Mouse (Mus musculus) CH12.LX (cell line): ENCODE results near the gene Iqcn. TPM values are rescaled to one million over a fixed set of nuclear protein-coding genes. Genes with fewer than 3 reads are reported as not detected.

Source experiments
- DNase-seq: peaks from one replicate; pipeline ENCODE4 v3.0.0-alpha.2; 2013; ENCODE audit errors: extremely low read depth
- H3K27ac ChIP-seq: 2 replicates; pipeline ENCODE4 v1.5.1; 2012; ENCODE audit warnings: low read depth, mild to moderate bottlenecking, control low read depth, moderate library complexity; ENCODE audit not compliant: insufficient read depth
- H3K27me3 ChIP-seq: replicated peaks from 2 replicates; pipeline ENCODE3; 2012; ENCODE audit warnings: inconsistent platforms
- H3K36me3 ChIP-seq, 2 experiments: replicated peaks in 1 of 2; 2 replicates each; pipeline versions ENCODE3 to v1.6.1; 2012; ENCODE audit warnings: inconsistent platforms in 1 of 2, low read length in 1 of 2, mild to moderate bottlenecking in 1 of 2, mixed read lengths in 1 of 2, moderate library complexity in 1 of 2; ENCODE audit not compliant: control insufficient read depth in 1 of 2, insufficient read depth in 1 of 2
- H3K4me1 ChIP-seq, 2 experiments: 2 replicates each; pipeline ENCODE4 v1.6.1; 2012; ENCODE audit warnings: inconsistent platforms in 1 of 2, moderate library complexity in 1 of 2; ENCODE audit not compliant: insufficient read depth in 2 of 2, control insufficient read depth in 1 of 2
- H3K4me2 ChIP-seq: 2 replicates; pipeline ENCODE4 v1.6.1; 2012; ENCODE audit warnings: low read depth, mild to moderate bottlenecking, control low read depth; ENCODE audit not compliant: poor library complexity, insufficient read depth, severe bottlenecking
- H3K4me3 ChIP-seq, 3 experiments: fragments of 150-350 bp in 1 of 3; sonication (generic) in 1 of 3; replicated peaks in 1 of 3; 2 replicates each; pipeline versions ENCODE3 to v1.5.1; 2011 to 2012; ENCODE audit warnings: low read depth in 2 of 3, low read length in 2 of 3, mild to moderate bottlenecking in 2 of 3, moderate library complexity in 2 of 3, control low read depth in 1 of 3, improper control_type of control experiment in 1 of 3, inconsistent platforms in 1 of 3, mixed read lengths in 1 of 3; ENCODE audit not compliant: poor library complexity in 1 of 3
- H3K79me2 ChIP-seq: replicated peaks from 2 replicates; pipeline ENCODE4 v1.6.1; 2012; ENCODE audit warnings: mild to moderate bottlenecking, moderate library complexity; ENCODE audit not compliant: control insufficient read depth, poor library complexity, insufficient read depth, severe bottlenecking; ENCODE audit errors: extremely low read depth
- H3K9ac ChIP-seq: 2 replicates; pipeline ENCODE4 v1.6.1; 2012; ENCODE audit warnings: low read depth, mild to moderate bottlenecking, control low read depth, moderate library complexity; ENCODE audit not compliant: insufficient read depth
- H3K9me3 ChIP-seq: replicated peaks from 2 replicates; pipeline ENCODE3; 2012; ENCODE audit warnings: low read length, inconsistent platforms, mixed read lengths
- BHLHE40 ChIP-seq: IDR thresholded peaks from 2 replicates; pipeline ENCODE4 v1.6.1; 2011; ENCODE audit warnings: mild to moderate bottlenecking, low read depth, low read length, improper control_type of control experiment
- CHD1 ChIP-seq: IDR thresholded peaks from 2 replicates; pipeline ENCODE4 v1.6.1; 2012; ENCODE audit warnings: low read depth, low read length, improper control_type of control experiment, inconsistent platforms
- CHD2 ChIP-seq: IDR thresholded peaks from 2 replicates; pipeline ENCODE4 v1.6.1; 2011; ENCODE audit warnings: low read length, improper control_type of control experiment
- CTCF ChIP-seq, 2 experiments: IDR thresholded peaks in 1 of 2; conservative IDR thresholded peaks in 1 of 2; 2 replicates each; pipeline ENCODE4 v1.5.1; 2011 to 2012; ENCODE audit warnings: low read depth in 2 of 2, low read length in 2 of 2, improper control_type of control experiment in 1 of 2, inconsistent platforms in 1 of 2, mild to moderate bottlenecking in 1 of 2, moderate library complexity in 1 of 2
- ELF1 ChIP-seq: IDR thresholded peaks from 2 replicates; pipeline ENCODE4 v1.6.1; 2014; ENCODE audit warnings: low read depth, mild to moderate bottlenecking, inconsistent platforms, low read length, improper control_type of control experiment
- ETS1 ChIP-seq: conservative IDR thresholded peaks from 2 replicates; pipeline ENCODE4 v1.6.1; 2012; ENCODE audit warnings: low read depth, mild to moderate bottlenecking, inconsistent platforms, low read length, improper control_type of control experiment, moderate library complexity
- GABPA ChIP-seq: IDR thresholded peaks from 2 replicates; pipeline ENCODE4 v1.6.1; 2012; ENCODE audit warnings: low read depth, low read length, improper control_type of control experiment, inconsistent platforms; ENCODE audit not compliant: insufficient replicate concordance
- HCFC1 ChIP-seq: IDR thresholded peaks from 2 replicates; pipeline ENCODE4 v1.6.1; 2012; ENCODE audit warnings: low read depth, mild to moderate bottlenecking, inconsistent platforms, low read length, improper control_type of control experiment
- IRF4 ChIP-seq: IDR thresholded peaks from 2 replicates; pipeline ENCODE4 v1.6.1; 2014; ENCODE audit warnings: low read depth, mild to moderate bottlenecking, inconsistent platforms, low read length, improper control_type of control experiment
- JUND ChIP-seq: conservative IDR thresholded peaks from 2 replicates; pipeline ENCODE4 v1.6.1; 2011; ENCODE audit warnings: low read depth, low read length, improper control_type of control experiment
- KAT2A ChIP-seq: IDR thresholded peaks from 2 replicates; pipeline ENCODE4 v1.6.1; 2012; ENCODE audit warnings: low read length, improper control_type of control experiment, inconsistent platforms; ENCODE audit not compliant: insufficient replicate concordance
- MAFK ChIP-seq: IDR thresholded peaks from 2 replicates; pipeline ENCODE4 v1.6.1; 2011; ENCODE audit warnings: low read length, improper control_type of control experiment; ENCODE audit not compliant: insufficient replicate concordance
- MEF2A ChIP-seq: IDR thresholded peaks from 2 replicates; pipeline ENCODE4 v1.6.1; 2014; ENCODE audit warnings: low read depth, mild to moderate bottlenecking, inconsistent platforms, low read length, improper control_type of control experiment, borderline replicate concordance
- MYC ChIP-seq: IDR thresholded peaks from 2 replicates; pipeline ENCODE4 v1.6.1; 2011; ENCODE audit warnings: low read depth, mild to moderate bottlenecking, improper control_type of control experiment, low read length
- NELFE ChIP-seq: IDR thresholded peaks from 2 replicates; pipeline ENCODE4 v1.6.1; 2011; ENCODE audit warnings: low read depth, low read length, improper control_type of control experiment
- NRF1 ChIP-seq: IDR thresholded peaks from 2 replicates; pipeline ENCODE4 v1.6.1; 2014; ENCODE audit warnings: low read depth, mild to moderate bottlenecking, inconsistent platforms, low read length, improper control_type of control experiment, moderate library complexity
- PAX5 ChIP-seq: IDR thresholded peaks from 2 replicates; pipeline ENCODE4 v1.6.1; 2012; ENCODE audit warnings: low read length, inconsistent platforms, mixed read lengths
- POLR2AphosphoS2 ChIP-seq: IDR thresholded peaks from 2 replicates; pipeline ENCODE4 v1.6.1; 2011; ENCODE audit warnings: low read depth, low read length, improper control_type of control experiment
- RAD21 ChIP-seq: IDR thresholded peaks from 2 replicates; pipeline ENCODE4 v1.6.1; 2011; ENCODE audit warnings: low read depth, mild to moderate bottlenecking, low read length, improper control_type of control experiment, moderate library complexity
- SMC3 ChIP-seq: IDR thresholded peaks from 2 replicates; pipeline ENCODE4 v1.6.1; 2011; ENCODE audit warnings: low read depth, low read length, improper control_type of control experiment
- TBP ChIP-seq: conservative IDR thresholded peaks from 2 replicates; pipeline ENCODE4 v1.6.1; 2011; ENCODE audit warnings: low read depth, low read length, improper control_type of control experiment
- USF1 ChIP-seq: IDR thresholded peaks from 2 replicates; pipeline ENCODE4 v1.6.1; 2014; ENCODE audit warnings: low read depth, mild to moderate bottlenecking, inconsistent platforms, low read length, improper control_type of control experiment
- ZC3H11A ChIP-seq: IDR thresholded peaks from 2 replicates; pipeline ENCODE4 v1.6.1; 2012; ENCODE audit warnings: low read depth, mild to moderate bottlenecking, inconsistent platforms, low read length, improper control_type of control experiment
- ZMIZ1 ChIP-seq: IDR thresholded peaks from 2 replicates; pipeline ENCODE4 v1.6.1; 2012; ENCODE audit warnings: low read depth, mild to moderate bottlenecking, inconsistent platforms, low read length, improper control_type of control experiment
- dilution Hi-C: fragments of 300-500 bp; cut with MboI; formaldehyde crosslinking; loops from 2 replicates; pipeline ENCODE4 v1.14.3; 2020; ENCODE audit warnings: low sequenced_read_pairs; ENCODE audit not compliant: extremely low pct_unique_long_range_greater_than_20kb, extremely low pct_ligation_motif_present
- in situ Hi-C: fragments of 300-500 bp; cut with MboI; formaldehyde crosslinking; loops from 3 replicates; pipeline ENCODE4 v1.14.3; 2019; ENCODE audit warnings: low sequenced_read_pairs, low pct_ligation_motif_present, low pct_unique_long_range_greater_than_20kb, mixed read lengths
- polyA plus RNA-seq: library from polyadenylated mRNA; unstranded; fragments of >175 nt; gene quantifications from 2 replicates; pipeline ENCODE4 v1.2.1, GENCODE M21; 2012; ENCODE audit warnings: low read depth; ENCODE audit not compliant: insufficient read length
- total RNA-seq, 2 experiments: library from RNA; depleted of rRNA; stranded (reverse); fragments of 300-350 nt in 1 of 2; fragments of >200 nt in 1 of 2; gene quantifications; 2 replicates each; pipeline ENCODE4 v1.2.3; 2012 to 2014

Gene Iqcn
- total and polyA plus RNA-seq, 3 experiments = 0.07 TPM; not detected in 2

- no peak for DNase-seq
- no peaks in the 10 kb centered on the region for H3K27me3 ChIP-seq
- no peak overlapping the region for H3K4me2 ChIP-seq
- TF ChIP-seq USF1 (no peak), PAX5 (no peak), NRF1 (0 out of 2 replicates have a peak, but pooled peaks have one; percentile 10), BHLHE40 (peak; percentile 50), MYC (no peak), TBP (no peak), KAT2A (no peak), CHD1 (no peak), MAFK (no peak), MEF2A (0 out of 2 replicates have a peak, but pooled peaks have one; percentile 12), GABPA (no peak), ETS1 (peak; percentile 52; the same call in 1 of the 2 replicates), CTCF (conservative IDR thresholded peaks at IDR 0.05 in 1 of 2, IDR thresholded peaks at IDR 0.05 in 1 of 2; ENCODE audit: low read depth in 2 of 2, low read length in 2 of 2) (no peak), ZMIZ1 (no peak)
- H3K9ac ChIP-seq = no peak overlapping the region
- peaks cover 8 to 43% of the 10 kb centered on the region in 2 experiments for H3K4me1 ChIP-seq
- peaks cover 4 to 46% of the 10 kb centered on the region in 2 experiments for H3K36me3 ChIP-seq
- no peak overlapping the region for H3K27ac ChIP-seq
- dilution Hi-C loops = no loop called here
- no peak overlapping the region for H3K4me3 ChIP-seq
- no peaks in the 10 kb centered on the region for H3K79me2 ChIP-seq
- in situ Hi-C loops = loop anchor here (5.0 kb wide), 1 partner anchor 33 kb away; the partner anchor contains the start of gene Gm3336
- no peaks in the 10 kb centered on the region for H3K9me3 ChIP-seq
Observed at GRCm38 (mm10) chr8:70750128-70750680, 46.9 kb downstream of the Iqcn start.

- Histone ChIP-seq H3K9me3 (no peaks in the 10 kb centered on the region), H3K4me3 (peak overlapping the region in 1 of 3 experiments; percentile 12), H3K9ac (0 out of 2 replicates have a peak overlapping the region, but pooled peaks have one; percentile 9), H3K27ac (peak overlapping the region; percentile 52; the same call in 1 of the 2 replicates), H3K27me3 (no peaks in the 10 kb centered on the region), H3K79me2 (no peaks in the 10 kb centered on the region), H3K4me2 (peak overlapping the region; percentile 52; the same call in 1 of the 2 replicates), H3K4me1 (peaks cover 9 to 44% of the 10 kb centered on the region in 2 experiments), H3K36me3 (peaks cover 13 to 45% of the 10 kb centered on the region in 2 experiments)
- in situ Hi-C loops (loop anchor here (5.0 kb wide), 1 partner anchor 35 kb away; the partner anchor contains the start of gene Gm3336), dilution Hi-C loops (no loop called here)
- no peak for TF ChIP-seq ELF1
- TF ChIP-seq NRF1 = no peak
- no peak for TF ChIP-seq POLR2AphosphoS2
- peak; percentile 36; the same call in 1 of the 2 replicates for TF ChIP-seq ETS1
- no peak for TF ChIP-seq NELFE
- TF ChIP-seq GABPA = no peak
- TF ChIP-seq TBP = no peak
- TF ChIP-seq CHD2 = no peak
- no peak for TF ChIP-seq HCFC1
- TF ChIP-seq BHLHE40 = peak; percentile 59; the same call in 1 of the 2 replicates
- TF ChIP-seq ZC3H11A = peak; percentile 32; the same call in 1 of the 2 replicates
- TF ChIP-seq IRF4 = peak; percentile 55
- peak; percentile 71 to 84 for TF ChIP-seq CTCF (conservative IDR thresholded peaks at IDR 0.05 in 1 of 2, IDR thresholded peaks at IDR 0.05 in 1 of 2; ENCODE audit: low read depth in 2 of 2, low read length in 2 of 2)
- no peak for TF ChIP-seq USF1
- TF ChIP-seq KAT2A = no peak
- peak; percentile 76 for TF ChIP-seq RAD21
- peak; percentile 91 for TF ChIP-seq SMC3
- no peak for TF ChIP-seq JUND
- DNase-seq = peak; percentile 85
Observed at GRCm38 (mm10) chr8:70752000-70752764, 48.9 kb downstream of the Iqcn start.
